Mouse (Mus musculus): ENCODE data around the gene Fto. TPM values are rescaled to one million over a fixed set of nuclear protein-coding genes. Genes with fewer than 3 reads are reported as not detected.

The Fto gene
- polyA plus RNA-seq, 1 experiment from 2014 or later = 97.3 TPM

DNA sequence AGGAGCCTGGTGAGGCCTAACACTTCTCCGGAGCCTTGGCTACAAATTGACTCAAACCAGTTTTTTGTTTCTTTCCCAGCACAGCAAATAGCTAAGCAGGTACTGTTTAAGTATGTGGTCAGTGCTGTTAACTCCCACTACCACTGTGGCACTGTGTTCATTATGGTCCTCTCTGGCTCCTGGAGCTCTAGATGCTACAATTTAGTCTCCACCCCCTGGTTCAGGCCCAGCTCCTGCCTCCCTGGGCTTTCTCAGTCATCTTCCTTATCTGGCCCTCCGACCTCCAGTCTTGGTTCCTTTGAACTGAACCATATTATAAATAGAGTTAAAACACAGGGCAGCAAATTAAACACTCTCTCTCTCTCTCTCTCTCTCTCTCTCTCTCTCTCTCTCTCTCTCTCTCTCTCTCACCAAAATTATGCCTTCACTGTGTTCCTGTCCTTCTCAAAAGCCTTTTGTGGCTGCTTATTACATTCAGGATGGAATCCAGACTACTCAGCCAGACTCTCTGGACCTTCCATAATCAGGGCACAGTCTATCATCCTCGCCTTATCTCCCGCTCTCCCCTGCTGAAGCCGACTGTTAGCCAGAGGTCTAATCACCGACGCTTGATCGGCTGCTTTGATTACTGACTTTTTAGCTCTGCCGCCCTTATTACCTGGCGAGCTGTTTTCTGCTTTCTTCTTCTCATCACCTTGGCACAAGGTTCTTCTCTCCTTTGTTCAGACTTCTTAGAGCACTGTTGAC is 67.6 kb downstream of the Fto start:
- no peaks in the 10 kb centered on the region for H3K36me3 ChIP-seq (ENCODE audit: control insufficient read depth, insufficient read depth, low read length)
- H3K4me3 ChIP-seq (ENCODE audit: low read depth, low read length) = no peak overlapping the region
- peaks cover 3% of the 10 kb centered on the region; the same call in 1 of the 2 replicates for H3K27me3 ChIP-seq (ENCODE audit: control insufficient read depth, insufficient read depth, low read length)
- no peaks in the 10 kb centered on the region for H3K9me3 ChIP-seq (ENCODE audit: control insufficient read depth, low read length)
- H3K27ac ChIP-seq (replicated peaks; ENCODE audit: low read depth, low read length) = no peak overlapping the region
- WGBS = 13% methylated on average over 10 of the region's 10 CpGs
- H3K4me1 ChIP-seq (ENCODE audit: control insufficient read depth, insufficient read depth, low read length) = peaks cover 13% of the 10 kb centered on the region
- no peak overlapping the region for H3K4me2 ChIP-seq (ENCODE audit: low read depth, severe bottlenecking)
- H3K9ac ChIP-seq (ENCODE audit: low read length) = no peak overlapping the region
- DNase-seq (ENCODE audit: low spot score) (no peak), ATAC-seq (ENCODE audit: insufficient number of reproducible peaks, low FRiP score, low TSS enrichment, low read depth) (no peak)

DNA sequence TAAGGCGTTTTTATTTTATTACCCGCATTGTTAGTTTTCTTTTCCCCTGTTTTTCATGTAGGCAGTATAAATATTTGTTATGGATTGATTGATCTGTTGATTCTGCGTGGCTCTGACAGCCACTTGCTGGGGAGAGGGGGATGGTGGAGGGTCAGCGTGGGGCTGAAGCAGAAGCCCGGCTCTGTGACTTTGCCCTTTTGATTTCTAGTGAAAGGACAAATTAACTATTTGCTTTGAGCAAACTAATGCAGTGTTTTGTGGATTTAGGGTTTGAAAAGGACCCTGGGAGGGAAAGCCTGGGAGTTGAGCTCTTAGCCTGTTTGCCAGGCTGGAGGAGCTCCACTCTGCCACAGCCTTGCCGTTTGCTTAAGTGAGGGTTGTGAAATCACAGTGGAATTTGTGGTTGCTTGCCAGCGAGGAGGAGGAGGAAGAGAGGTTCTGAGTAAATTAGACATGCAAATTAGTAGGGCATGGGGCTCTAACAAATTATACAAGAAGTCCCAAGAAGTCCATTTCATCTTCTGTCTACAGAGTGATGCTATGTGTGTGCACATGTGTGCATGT is 68.3 kb downstream of the Fto start:
- peaks cover 3% of the 10 kb centered on the region; the same call in 1 of the 2 replicates for H3K27me3 ChIP-seq (ENCODE audit: control insufficient read depth, insufficient read depth, low read length)
- no peak overlapping the region for H3K4me3 ChIP-seq (ENCODE audit: low read depth, low read length)
- no peaks in the 10 kb centered on the region for H3K36me3 ChIP-seq (ENCODE audit: control insufficient read depth, insufficient read depth, low read length)
- no peak overlapping the region for H3K9ac ChIP-seq (ENCODE audit: low read length)
- H3K9me3 ChIP-seq (ENCODE audit: control insufficient read depth, low read length) = no peaks in the 10 kb centered on the region
- WGBS = 13% methylated on average over 7 of the region's 7 CpGs
- ATAC-seq (ENCODE audit: insufficient number of reproducible peaks, low FRiP score, low TSS enrichment, low read depth) (no peak), DNase-seq (ENCODE audit: low spot score) (no peak)
- no peak overlapping the region for H3K4me2 ChIP-seq (ENCODE audit: low read depth, severe bottlenecking)
- no peak overlapping the region for H3K27ac ChIP-seq (replicated peaks; ENCODE audit: low read depth, low read length)
- peaks cover 9% of the 10 kb centered on the region for H3K4me1 ChIP-seq (ENCODE audit: control insufficient read depth, insufficient read depth, low read length)

DNA sequence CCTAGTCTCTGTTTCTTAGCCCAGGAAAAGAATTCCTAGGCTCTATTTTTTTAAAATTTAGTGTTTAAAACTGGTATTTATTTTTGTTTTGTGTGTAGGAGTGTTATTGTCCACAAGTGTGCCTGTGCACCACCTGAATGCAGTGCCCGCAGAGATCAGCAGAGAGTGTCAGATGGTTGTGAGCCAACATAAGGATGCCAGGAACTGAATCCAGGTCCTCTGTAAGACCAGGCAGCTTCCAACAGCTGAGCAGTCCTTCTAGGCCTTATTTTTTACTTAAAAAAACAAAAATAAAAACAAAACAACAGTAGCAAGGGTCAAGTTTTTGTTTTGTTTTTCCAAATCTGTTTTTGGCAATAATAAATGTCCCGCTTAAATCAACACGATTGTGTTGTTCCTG is 69.9 kb downstream of the Fto start:
- no peak for ATAC-seq (ENCODE audit: insufficient number of reproducible peaks, low FRiP score, low TSS enrichment, low read depth)
- WGBS = 91% methylated on average over 3 of the region's 3 CpGs
- H3K4me1 ChIP-seq (ENCODE audit: control insufficient read depth, insufficient read depth, low read length) = peaks cover 5% of the 10 kb centered on the region; the same call in 1 of the 2 replicates

DNA sequence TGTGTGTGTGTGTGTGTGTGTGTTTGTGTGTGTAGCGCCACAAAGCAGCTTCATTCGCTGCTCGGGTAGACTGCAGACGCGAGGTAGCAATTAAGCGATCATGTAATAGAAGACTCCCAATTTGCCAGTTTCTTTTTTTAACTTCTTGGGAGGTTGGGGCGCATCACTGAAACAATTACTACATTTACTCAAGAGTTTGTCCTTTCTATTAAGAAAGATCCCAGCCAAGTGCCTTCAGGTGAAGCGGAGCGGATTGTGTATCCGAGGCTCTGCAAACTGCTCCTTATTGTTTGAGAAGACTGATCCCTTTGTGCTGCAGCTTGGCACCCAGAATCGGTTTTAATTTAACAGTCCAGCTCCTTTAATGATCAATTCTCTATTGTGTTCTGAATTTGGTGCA is 70.5 kb downstream of the Fto start:
- WGBS = 81% methylated on average over 11 of the region's 11 CpGs
- no peaks in the 10 kb centered on the region for H3K36me3 ChIP-seq (ENCODE audit: control insufficient read depth, insufficient read depth, low read length)
- no peaks in the 10 kb centered on the region for H3K27me3 ChIP-seq (ENCODE audit: control insufficient read depth, insufficient read depth, low read length)
- no peak overlapping the region for H3K4me3 ChIP-seq (ENCODE audit: low read depth, low read length)
- no peak for DNase-seq (ENCODE audit: low spot score)
- H3K9me3 ChIP-seq (ENCODE audit: control insufficient read depth, low read length) = no peaks in the 10 kb centered on the region
- H3K27ac ChIP-seq (replicated peaks; ENCODE audit: low read depth, low read length) = no peak overlapping the region
- H3K4me2 ChIP-seq (ENCODE audit: low read depth, severe bottlenecking) = no peak overlapping the region
- no peak for ATAC-seq (ENCODE audit: insufficient number of reproducible peaks, low FRiP score, low TSS enrichment, low read depth)
- H3K4me1 ChIP-seq (ENCODE audit: control insufficient read depth, insufficient read depth, low read length) = peaks cover 2% of the 10 kb centered on the region; the same call in 1 of the 2 replicates
- no peak overlapping the region for H3K9ac ChIP-seq (ENCODE audit: low read length)

More for the DNA sequence above, 69.9 kb downstream of the Fto start:
- H3K36me3 ChIP-seq (ENCODE audit: control insufficient read depth, insufficient read depth, low read length) = no peaks in the 10 kb centered on the region
- H3K9me3 ChIP-seq (ENCODE audit: control insufficient read depth, low read length) = no peaks in the 10 kb centered on the region
- no peak overlapping the region for H3K4me3 ChIP-seq (ENCODE audit: low read depth, low read length)
- H3K27ac ChIP-seq (replicated peaks; ENCODE audit: low read depth, low read length) = no peak overlapping the region
- DNase-seq (ENCODE audit: low spot score) = no peak
- no peak overlapping the region for H3K9ac ChIP-seq (ENCODE audit: low read length)
- no peaks in the 10 kb centered on the region for H3K27me3 ChIP-seq (ENCODE audit: control insufficient read depth, insufficient read depth, low read length)
- no peak overlapping the region for H3K4me2 ChIP-seq (ENCODE audit: low read depth, severe bottlenecking)

DNA sequence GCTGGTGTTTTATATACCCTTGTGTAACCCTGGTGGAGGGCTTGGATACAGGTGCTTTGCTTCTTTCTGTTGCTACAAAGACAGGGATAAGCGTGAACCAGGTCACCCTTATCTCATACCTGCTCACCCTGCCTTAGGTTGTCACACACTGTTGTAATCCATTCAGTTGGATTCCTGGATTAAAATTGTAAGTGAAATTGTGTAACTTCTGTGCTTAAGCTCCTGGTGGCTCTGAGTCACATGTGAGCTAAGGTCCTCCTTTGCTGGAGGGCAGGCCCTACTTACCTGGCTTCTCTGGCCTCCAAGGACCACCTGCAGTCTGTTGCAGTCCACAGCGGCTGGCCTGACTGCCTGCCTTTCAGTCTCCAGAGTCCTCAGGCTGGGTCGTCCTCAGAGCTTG is 71.1 kb downstream of the Fto start:
- Histone ChIP-seq H3K9me3 (ENCODE audit: control insufficient read depth, low read length) (no peaks in the 10 kb centered on the region), H3K4me2 (ENCODE audit: low read depth, severe bottlenecking) (no peak overlapping the region), H3K4me1 (ENCODE audit: control insufficient read depth, insufficient read depth, low read length) (0 out of 2 replicates have a peak, but pooled peaks cover 1% of the 10 kb centered on the region), H3K9ac (ENCODE audit: low read length) (no peak overlapping the region), H3K36me3 (ENCODE audit: control insufficient read depth, insufficient read depth, low read length) (no peaks in the 10 kb centered on the region), H3K27me3 (ENCODE audit: control insufficient read depth, insufficient read depth, low read length) (no peaks in the 10 kb centered on the region), H3K27ac (replicated peaks; ENCODE audit: low read depth, low read length) (no peak overlapping the region), H3K4me3 (ENCODE audit: low read depth, low read length) (no peak overlapping the region)
- DNase-seq (ENCODE audit: low spot score) (no peak), ATAC-seq (ENCODE audit: insufficient number of reproducible peaks, low FRiP score, low TSS enrichment, low read depth) (no peak)
- WGBS = 91% methylated on average over 3 of the region's 3 CpGs

DNA sequence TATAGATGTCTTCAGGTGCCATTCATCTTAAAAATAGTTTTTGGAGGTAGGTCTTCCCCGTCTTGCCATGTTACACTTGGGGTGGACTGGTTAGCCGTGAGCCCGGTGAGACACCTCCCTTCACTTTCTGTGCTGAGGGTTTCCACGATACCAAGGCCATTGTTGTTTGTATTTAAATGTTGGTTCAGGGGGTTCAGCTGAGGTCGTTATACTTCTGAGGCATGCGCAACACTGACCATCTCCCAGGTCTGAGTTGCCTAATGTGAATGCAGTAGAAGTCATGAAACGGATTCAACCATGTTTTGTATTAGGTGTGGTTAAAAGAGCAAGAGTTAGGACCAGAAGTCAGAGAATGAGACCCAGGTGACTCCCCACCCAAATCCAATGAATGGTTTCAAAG is 72.5 kb downstream of the Fto start:
- H3K27ac ChIP-seq (replicated peaks; ENCODE audit: low read depth, low read length) = no peak overlapping the region
- H3K9me3 ChIP-seq (ENCODE audit: control insufficient read depth, low read length) = no peaks in the 10 kb centered on the region
- H3K9ac ChIP-seq (ENCODE audit: low read length) = no peak overlapping the region
- H3K4me1 ChIP-seq (ENCODE audit: control insufficient read depth, insufficient read depth, low read length) = 0 out of 2 replicates have a peak, but pooled peaks cover 11% of the 10 kb centered on the region
- H3K36me3 ChIP-seq (ENCODE audit: control insufficient read depth, insufficient read depth, low read length) = no peaks in the 10 kb centered on the region
- WGBS = 91% methylated on average over 7 of the region's 7 CpGs
- no peak for DNase-seq (ENCODE audit: low spot score)
- ATAC-seq (ENCODE audit: insufficient number of reproducible peaks, low FRiP score, low TSS enrichment, low read depth) = no peak
- no peak overlapping the region for H3K4me2 ChIP-seq (ENCODE audit: low read depth, severe bottlenecking)
- no peak overlapping the region for H3K4me3 ChIP-seq (ENCODE audit: low read depth, low read length)
- no peaks in the 10 kb centered on the region for H3K27me3 ChIP-seq (ENCODE audit: control insufficient read depth, insufficient read depth, low read length)

DNA sequence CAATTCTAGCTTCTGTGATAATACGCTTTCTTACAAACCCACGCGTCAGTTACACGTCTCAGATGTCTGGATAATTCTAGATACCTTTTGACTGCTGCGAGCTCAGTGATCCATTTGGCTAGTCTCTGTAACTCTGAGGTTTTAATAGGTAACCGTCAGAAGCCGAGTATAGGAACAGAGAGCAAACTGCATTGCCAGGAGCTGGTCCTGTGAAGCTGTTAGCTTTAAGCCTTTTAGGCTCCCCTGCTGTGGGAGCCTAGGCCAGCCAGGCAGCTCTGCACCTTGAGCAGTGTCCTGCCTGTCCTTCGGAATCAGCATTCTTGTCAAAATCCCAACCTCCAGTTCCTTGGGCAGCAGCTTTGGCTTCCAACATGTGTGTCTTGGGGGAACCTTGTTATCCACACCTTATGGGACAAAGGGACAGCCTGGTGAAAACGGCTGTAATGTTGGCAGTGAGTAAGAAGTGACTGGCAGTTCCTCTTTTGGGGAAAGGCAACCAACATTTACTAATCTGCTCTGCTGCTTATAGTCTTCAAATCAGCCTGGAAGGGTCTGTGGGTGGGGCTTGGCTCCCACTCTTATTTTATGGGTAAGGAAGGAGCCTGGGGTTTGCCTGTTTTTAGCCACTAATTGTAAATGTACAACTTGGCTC is 77.2 kb downstream of the Fto start:
- 61% methylated on average over 9 of the region's 9 CpGs for WGBS
- ATAC-seq (ENCODE audit: insufficient number of reproducible peaks, low FRiP score, low TSS enrichment, low read depth) = no peak
- no peak overlapping the region for H3K4me2 ChIP-seq (ENCODE audit: low read depth, severe bottlenecking)

DNA sequence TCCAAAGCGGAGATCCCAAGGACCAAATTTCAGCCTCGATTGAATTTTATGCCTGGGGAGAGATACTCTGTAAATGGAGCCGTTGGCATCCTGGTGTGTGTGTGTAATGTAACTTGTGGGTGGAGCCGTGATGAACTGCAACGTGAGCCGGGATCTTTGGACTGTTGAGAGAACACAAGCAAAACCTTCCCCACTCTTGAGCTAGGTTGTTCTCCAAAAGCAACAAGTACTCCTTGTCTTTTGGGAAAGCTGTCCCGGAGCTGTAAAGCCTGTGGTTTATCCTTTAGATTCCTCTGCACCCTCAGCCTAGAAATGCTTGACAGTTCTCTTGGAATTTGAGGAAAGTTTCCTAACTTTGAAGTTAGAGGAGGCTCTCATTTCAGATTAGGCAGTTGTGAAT is 78.9 kb downstream of the Fto start:
- Histone ChIP-seq H3K9ac (ENCODE audit: low read length) (no peak overlapping the region), H3K4me1 (ENCODE audit: control insufficient read depth, insufficient read depth, low read length) (0 out of 2 replicates have a peak, but pooled peaks cover 11% of the 10 kb centered on the region), H3K4me3 (ENCODE audit: low read depth, low read length) (no peak overlapping the region), H3K27ac (replicated peaks; ENCODE audit: low read depth, low read length) (no peak overlapping the region), H3K9me3 (ENCODE audit: control insufficient read depth, low read length) (no peaks in the 10 kb centered on the region), H3K4me2 (ENCODE audit: low read depth, severe bottlenecking) (no peak overlapping the region), H3K27me3 (ENCODE audit: control insufficient read depth, insufficient read depth, low read length) (no peaks in the 10 kb centered on the region), H3K36me3 (ENCODE audit: control insufficient read depth, insufficient read depth, low read length) (no peaks in the 10 kb centered on the region)
- ATAC-seq (ENCODE audit: insufficient number of reproducible peaks, low FRiP score, low TSS enrichment, low read depth) = no peak
- no peak for DNase-seq (ENCODE audit: low spot score)
- 71% methylated on average over 7 of the region's 7 CpGs for WGBS

More for the DNA sequence above, 77.2 kb downstream of the Fto start:
- H3K4me3 ChIP-seq (ENCODE audit: low read depth, low read length) = no peak overlapping the region
- no peaks in the 10 kb centered on the region for H3K36me3 ChIP-seq (ENCODE audit: control insufficient read depth, insufficient read depth, low read length)
- H3K27me3 ChIP-seq (ENCODE audit: control insufficient read depth, insufficient read depth, low read length) = no peaks in the 10 kb centered on the region
- no peak overlapping the region for H3K27ac ChIP-seq (replicated peaks; ENCODE audit: low read depth, low read length)
- no peaks in the 10 kb centered on the region for H3K9me3 ChIP-seq (ENCODE audit: control insufficient read depth, low read length)
- DNase-seq (ENCODE audit: low spot score) = no peak
- 0 out of 2 replicates have a peak, but pooled peaks cover 11% of the 10 kb centered on the region for H3K4me1 ChIP-seq (ENCODE audit: control insufficient read depth, insufficient read depth, low read length)
- H3K9ac ChIP-seq (ENCODE audit: low read length) = no peak overlapping the region

All from limb, embryonic 11.5 days (tissue).